ENCODE assay signal across 26 mouse cellular contexts in genomic region chr14:73483516-73484229, GRCm38 (mm10). TPM values are rescaled to one million over a fixed set of nuclear protein-coding genes. Genes with fewer than 3 reads are reported as not detected.
DNase-seq lines count a peak whose midpoint lies in the region; ATAC-seq lines count a peak whose summit lies in the region.
"Had no signal": no experiment of that assay in that cellular context is flagged by ENCODE, and none has a peak within 500 bp of the region (broad histone marks: within the 10 kb centered on the region; RNA-seq: fewer than 3 reads in every experiment).

No protein-coding gene starts in this region.

- H3K4me2 ChIP-seq in embryonic facial prominence, embryonic 12.5 days (replicated peaks): no peak overlapping the region
- no peak overlapping the region for H3K4me2 ChIP-seq in kidney, embryonic 16.5 days (replicated peaks; ENCODE audit: low read depth, low read length)
- no peak overlapping the region for H3K4me2 ChIP-seq in forebrain, embryonic 16.5 days (ENCODE audit: low read length)
- H3K4me2 ChIP-seq: embryonic facial prominence, embryonic 15.5 days; heart, embryonic 11.5 days; heart, embryonic 15.5 days; hindbrain, embryonic 13.5 days had no signal

- 0 out of 2 replicates have a peak overlapping the region, but pooled peaks have one; percentile 11 for H3K27ac ChIP-seq in embryonic facial prominence, embryonic 12.5 days
- H3K27ac ChIP-seq in embryonic facial prominence, embryonic 10.5 days (replicated peaks): no peak overlapping the region
- H3K27ac ChIP-seq in kidney, embryonic 16.5 days (ENCODE audit: low read length): no peak overlapping the region
- no peak overlapping the region for H3K27ac ChIP-seq in forebrain, embryonic 16.5 days (ENCODE audit: low read length)
- H3K27ac ChIP-seq: embryonic facial prominence, embryonic 15.5 days; forebrain, embryonic 10.5 days; heart, embryonic 15.5 days; hindbrain, embryonic 13.5 days had no signal

- WGBS in embryonic facial prominence, embryonic 12.5 days: 62% methylated on average over 5 of the region's 5 CpGs
- 83% methylated on average over 5 of the region's 5 CpGs for WGBS in embryonic facial prominence, embryonic 10.5 days
- WGBS in kidney, embryonic 16.5 days: 36% methylated on average over 5 of the region's 5 CpGs
- WGBS in forebrain, embryonic 16.5 days: 72% methylated on average over 5 of the region's 5 CpGs

- no peaks in the 10 kb centered on the region for H3K4me1 ChIP-seq in embryonic facial prominence, embryonic 12.5 days
- peaks cover 6% of the 10 kb centered on the region; the same call in 1 of the 2 replicates for H3K4me1 ChIP-seq in embryonic facial prominence, embryonic 10.5 days
- H3K4me1 ChIP-seq in kidney, embryonic 16.5 days (ENCODE audit: insufficient read depth, low read length): no peaks in the 10 kb centered on the region
- H3K4me1 ChIP-seq in forebrain, embryonic 16.5 days (replicated peaks; ENCODE audit: control insufficient read depth, insufficient read depth, low read length): no peaks in the 10 kb centered on the region
- H3K4me1 ChIP-seq: embryonic facial prominence, embryonic 15.5 days; hindbrain, embryonic 13.5 days had no signal

- H3K9me3 ChIP-seq in embryonic facial prominence, embryonic 12.5 days: no peaks in the 10 kb centered on the region
- H3K9me3 ChIP-seq in embryonic facial prominence, embryonic 10.5 days: no peaks in the 10 kb centered on the region
- H3K9me3 ChIP-seq in kidney, embryonic 16.5 days (ENCODE audit: low read length): no peaks in the 10 kb centered on the region
- H3K9me3 ChIP-seq in forebrain, embryonic 16.5 days (ENCODE audit: control insufficient read depth, low read length): no peaks in the 10 kb centered on the region
- H3K9me3 ChIP-seq: embryonic facial prominence, embryonic 15.5 days; forebrain, embryonic 10.5 days; G1E; heart, embryonic 15.5 days; hindbrain, embryonic 13.5 days had no signal

- DNase-seq in embryonic facial prominence, embryonic 10.5 days (ENCODE audit: low spot score): no peak
- no peak for DNase-seq in kidney, postnatal 36 days
- DNase-seq in lung, postnatal 36 days: peak; percentile 29
- DNase-seq in lung, postnatal 10 days: no peak
- DNase-seq: adrenal gland, adult 8-10 months; adrenal gland, postnatal 36 days; B cell, adult 2 months; cerebellum, adult 11 months; cerebellum, adult 8-10 months; cerebellum, postnatal 14 days; embryo, embryonic 11 days; gastrocnemius, postnatal 36 days; heart, adult 18-20 months; heart, postnatal 14 days had no signal

- no peak overlapping the region for H3K9ac ChIP-seq in embryonic facial prominence, embryonic 12.5 days
- no peak overlapping the region for H3K9ac ChIP-seq in kidney, embryonic 16.5 days (replicated peaks; ENCODE audit: low read length)
- no peak overlapping the region for H3K9ac ChIP-seq in forebrain, embryonic 16.5 days (replicated peaks; ENCODE audit: low read depth, low read length)
- H3K9ac ChIP-seq: embryonic facial prominence, embryonic 15.5 days; heart, embryonic 15.5 days; hindbrain, embryonic 13.5 days had no signal

- no peak overlapping the region for H3K4me3 ChIP-seq in embryonic facial prominence, embryonic 12.5 days
- H3K4me3 ChIP-seq in embryonic facial prominence, embryonic 10.5 days: no peak overlapping the region
- H3K4me3 ChIP-seq in kidney, embryonic 16.5 days (ENCODE audit: low read length): no peak overlapping the region
- H3K4me3 ChIP-seq in forebrain, embryonic 16.5 days (replicated peaks; ENCODE audit: low read length): no peak overlapping the region
- H3K4me3 ChIP-seq: embryonic facial prominence, embryonic 15.5 days; erythroblast, embryonic 14.5 days; forebrain, embryonic 10.5 days; heart, embryonic 15.5 days; hindbrain, embryonic 13.5 days had no signal

- H3K27me3 ChIP-seq in embryonic facial prominence, embryonic 12.5 days: no peaks in the 10 kb centered on the region
- H3K27me3 ChIP-seq in embryonic facial prominence, embryonic 10.5 days (replicated peaks; ENCODE audit: low read depth, poor library complexity, severe bottlenecking): no peaks in the 10 kb centered on the region
- H3K27me3 ChIP-seq in kidney, embryonic 16.5 days (ENCODE audit: insufficient read depth, low read length): no peaks in the 10 kb centered on the region
- no peaks in the 10 kb centered on the region for H3K27me3 ChIP-seq in forebrain, embryonic 16.5 days (replicated peaks; ENCODE audit: control insufficient read depth, insufficient read depth, low read length)
- H3K27me3 ChIP-seq: embryonic facial prominence, embryonic 15.5 days; heart, embryonic 15.5 days; hindbrain, embryonic 13.5 days had no signal

- 0 out of 2 replicates have a peak, but pooled peaks have one; percentile 55 for ATAC-seq in embryonic facial prominence, embryonic 12.5 days (ENCODE audit: insufficient number of reproducible peaks, insufficient read depth, low FRiP score, low TSS enrichment)
- peak; percentile 54; the same call in 1 of the 2 replicates for ATAC-seq in kidney, embryonic 16.5 days (ENCODE audit: low FRiP score, low TSS enrichment)
- no peak for ATAC-seq in forebrain, embryonic 16.5 days
- ATAC-seq: CD4-positive, CD25-positive, alpha-beta regulatory T cell, adult 4 months; forebrain, embryonic 14.5 days had no signal

- H3K36me3 ChIP-seq in embryonic facial prominence, embryonic 12.5 days: no peaks in the 10 kb centered on the region
- H3K36me3 ChIP-seq in embryonic facial prominence, embryonic 10.5 days (replicated peaks): no peaks in the 10 kb centered on the region
- H3K36me3 ChIP-seq in kidney, embryonic 16.5 days (ENCODE audit: insufficient read depth, low read length): no peaks in the 10 kb centered on the region
- no peaks in the 10 kb centered on the region for H3K36me3 ChIP-seq in forebrain, embryonic 16.5 days (ENCODE audit: control insufficient read depth, insufficient read depth)
- H3K36me3 ChIP-seq: embryonic facial prominence, embryonic 15.5 days; forebrain, embryonic 10.5 days; G1E; heart, embryonic 15.5 days; hindbrain, embryonic 13.5 days had no signal

RNA-seq across cellular contexts. Expression of gene Med4, which starts 26.2 kb away (rescaled TPM):
- 104 and 105 TPM in 2 replicates for polyA plus RNA-seq in embryonic facial prominence, embryonic 12.5 days (2016; fragmentation: Nextera tagmentation; extraction: Ambion mirVana)
- 118 and 122 TPM in 2 replicates for polyA plus RNA-seq in embryonic facial prominence, embryonic 10.5 days (2016; fragmentation: Nextera tagmentation; extraction: Ambion mirVana)
- 93.2 and 94.5 TPM in 2 replicates for polyA plus RNA-seq in kidney, embryonic 16.5 days (2015; fragmentation: Nextera tagmentation; extraction: Ambion mirVana)
- 106 and 110 TPM in 2 replicates for polyA plus RNA-seq in forebrain, embryonic 16.5 days (2015; fragmentation: Nextera tagmentation; extraction: Ambion mirVana)

RNA-seq across cellular contexts. Expression of gene Sucla2, which starts 41.4 kb away (rescaled TPM):
- polyA plus RNA-seq in embryonic facial prominence, embryonic 12.5 days (2016; fragmentation: Nextera tagmentation; extraction: Ambion mirVana): 92.5 and 107 TPM in 2 replicates
- 101 TPM in 2 replicates for polyA plus RNA-seq in embryonic facial prominence, embryonic 10.5 days (2016; fragmentation: Nextera tagmentation; extraction: Ambion mirVana)
- 128 and 139 TPM in 2 replicates for polyA plus RNA-seq in kidney, embryonic 16.5 days (2015; fragmentation: Nextera tagmentation; extraction: Ambion mirVana)
- 108 and 110 TPM in 2 replicates for polyA plus RNA-seq in forebrain, embryonic 16.5 days (2015; fragmentation: Nextera tagmentation; extraction: Ambion mirVana)
